Mouse (Mus musculus) layer of hippocampus, postnatal 25 days (tissue): ENCODE measurements at regions not wholly inside any gene's neighbourhood (a gene's known extent, or its start where the extent isn't known, plus 50 kb on each side); places are given as distances from the start of the nearest gene placed in this dataset.

Experiments used
- DNase-seq, 2 experiments: peaks; one replicate each; pipeline ENCODE4 v3.0.0; 2022; ENCODE audit warnings: mixed read lengths in 2 of 2, low spot score in 1 of 2; ENCODE audit errors: extremely low spot score in 1 of 2

DNA sequence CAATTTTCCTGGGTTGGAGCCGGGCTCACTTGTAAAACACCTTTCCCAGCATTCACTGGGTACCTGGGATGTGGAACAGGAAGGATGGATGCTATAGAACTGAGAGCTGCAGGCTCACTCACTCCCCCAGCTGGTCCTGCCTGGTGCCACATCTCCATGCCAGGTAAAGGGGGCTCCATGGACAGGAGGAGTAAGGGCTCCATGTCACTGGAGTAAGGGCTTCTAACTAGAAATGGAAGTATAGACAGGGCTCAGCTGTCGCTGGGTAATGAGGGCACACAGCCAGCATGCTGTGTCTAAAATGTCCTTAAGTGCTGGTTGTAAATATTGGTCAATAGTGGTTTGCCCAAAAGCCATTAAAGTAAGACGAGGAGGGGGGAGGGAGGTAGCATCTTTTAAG lies 99.4 kb upstream of the Gpr12 start:
- no peak for DNase-seq

DNA sequence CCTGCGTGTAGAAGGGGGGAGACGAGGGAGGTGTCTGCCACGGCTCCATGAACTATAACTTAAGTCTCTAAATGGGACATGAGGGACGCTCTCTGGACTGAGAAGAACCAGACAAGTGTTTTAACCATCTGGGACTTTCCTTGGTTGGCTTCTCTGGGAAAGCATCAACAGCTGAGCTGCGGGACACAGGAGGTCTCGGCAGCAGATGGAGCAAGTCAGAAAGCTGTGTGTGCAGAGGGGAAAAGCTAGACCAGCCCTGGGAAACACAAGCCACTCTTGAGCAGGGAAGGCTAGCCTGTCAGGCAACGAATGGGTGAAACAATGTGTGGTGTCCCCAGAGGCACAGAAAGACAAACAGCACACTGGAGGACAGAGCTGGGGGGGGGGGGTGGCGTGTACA lies 98.5 kb upstream of the Gpr12 start:
- no peak for DNase-seq

DNA sequence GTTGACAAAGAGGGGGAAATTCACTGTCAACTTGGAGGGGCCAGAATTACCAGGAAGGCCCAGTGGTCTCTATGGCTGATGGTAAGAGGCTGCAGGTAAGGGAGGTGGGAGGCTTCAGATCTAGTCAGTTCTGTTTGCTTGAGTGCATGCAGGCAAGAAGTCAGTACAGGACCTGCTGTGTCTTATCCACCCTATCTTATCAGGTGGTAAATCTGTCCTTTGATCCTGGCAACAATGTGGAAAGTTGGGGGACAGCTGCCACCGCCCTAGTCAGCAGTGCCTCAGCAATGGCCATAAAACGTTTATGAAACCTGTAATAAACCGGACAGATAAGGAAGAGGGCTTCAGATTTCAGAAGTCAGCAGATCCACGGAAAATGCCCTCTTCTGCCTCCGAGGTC lies 97.9 kb upstream of the Gpr12 start:
- DNase-seq, result no peak

DNA sequence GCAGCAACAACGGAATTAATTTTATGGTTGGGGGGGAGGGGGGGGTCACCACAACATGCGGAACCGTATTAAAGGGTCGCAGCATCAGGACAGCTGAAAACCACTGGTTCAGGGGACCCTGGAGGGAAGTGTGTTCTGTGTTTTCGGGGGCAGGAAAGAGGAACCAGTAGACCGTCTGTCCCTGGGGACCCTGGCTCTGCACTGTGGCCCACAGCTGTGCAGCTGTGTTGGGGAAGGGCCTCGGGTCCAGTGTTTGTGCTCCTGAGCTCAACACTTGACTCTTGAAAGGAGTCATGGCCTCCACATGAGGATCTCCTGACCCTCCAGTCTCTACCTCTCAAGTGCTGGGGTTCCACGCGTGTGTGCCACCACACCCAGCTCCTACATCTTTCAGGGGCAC lies 96.5 kb upstream of the Gpr12 start:
- DNase-seq, result no peak

DNA sequence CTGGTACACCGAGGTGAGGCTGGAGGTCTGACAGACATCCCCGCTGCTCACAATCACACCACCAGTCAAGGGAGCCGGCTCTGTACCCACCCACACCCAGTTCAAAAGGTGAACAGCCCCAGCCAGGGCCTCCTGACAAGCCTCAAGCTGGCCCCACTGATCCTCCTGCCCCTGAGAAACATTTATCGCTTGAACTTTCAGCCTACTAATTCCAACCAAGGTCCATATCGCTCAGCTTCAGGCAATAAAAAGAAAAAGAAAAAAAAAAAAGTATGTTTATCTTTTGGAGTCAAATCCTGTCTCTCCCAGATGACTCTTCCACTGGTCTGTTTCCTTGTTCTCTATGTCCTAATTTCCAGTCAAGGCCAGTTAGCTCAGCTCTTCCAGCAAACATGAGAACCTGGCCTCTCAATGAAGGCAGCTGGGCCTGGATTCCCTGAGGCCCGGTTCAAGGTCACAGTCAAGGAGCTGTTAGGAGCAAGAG lies 94.2 kb upstream of the Gpr12 start:
- DNase-seq, result no peak

DNA sequence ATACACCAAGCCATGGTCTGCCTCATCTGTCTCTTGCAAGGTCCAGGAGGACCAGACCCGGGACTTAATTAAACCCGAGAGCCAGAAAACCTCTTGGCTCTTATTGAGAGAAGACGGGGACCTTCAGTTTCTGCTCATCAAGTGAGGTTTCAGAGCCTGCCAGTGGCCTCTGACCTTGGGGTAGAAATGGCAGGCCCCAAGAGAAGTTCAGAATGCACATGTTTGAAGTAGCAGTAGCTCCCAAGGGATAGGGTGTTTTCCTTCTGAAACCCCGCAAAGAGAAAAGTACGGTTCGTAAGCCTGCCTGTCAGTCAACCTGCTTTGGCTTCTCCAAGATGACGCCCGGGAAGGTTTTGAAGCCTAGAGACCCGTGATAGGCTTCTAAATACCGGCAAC lies 93.7 kb upstream of the Gpr12 start:
- no peak for DNase-seq

DNA sequence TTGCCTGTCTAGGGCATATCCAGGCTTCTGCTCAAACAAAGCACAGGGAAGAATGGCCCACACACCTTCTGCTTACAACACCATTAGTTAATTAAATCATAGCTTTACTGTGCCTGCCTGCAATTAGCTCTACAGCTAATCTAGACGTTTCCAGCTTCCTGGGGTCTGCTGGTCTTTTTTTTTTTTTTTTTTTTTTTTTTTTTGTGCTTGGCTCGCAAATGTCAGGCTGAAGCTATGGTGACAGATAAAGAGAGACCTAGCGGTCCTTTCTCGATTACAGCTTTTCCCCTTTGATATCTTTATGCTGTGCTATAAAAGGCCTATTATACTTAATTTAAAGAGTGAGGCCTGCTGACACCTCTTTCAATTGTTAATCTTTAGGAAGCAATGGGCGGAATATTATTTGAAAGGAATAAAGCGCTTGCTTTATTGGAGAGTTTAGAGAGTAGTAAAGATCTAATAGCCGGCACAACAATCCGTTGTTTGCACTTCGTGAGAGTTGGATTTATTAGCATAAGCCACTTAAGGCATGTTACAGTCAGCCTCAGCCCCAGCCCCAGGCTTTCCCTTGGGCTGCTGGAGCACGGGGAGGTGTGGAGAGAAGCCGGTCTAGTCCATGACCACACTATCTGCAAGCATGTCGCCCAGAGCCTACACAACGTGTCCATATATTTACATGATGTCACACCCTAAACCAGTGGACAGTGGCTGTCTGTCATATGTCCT lies 93.2 kb upstream of the Gpr12 start:
- no peak for DNase-seq

DNA sequence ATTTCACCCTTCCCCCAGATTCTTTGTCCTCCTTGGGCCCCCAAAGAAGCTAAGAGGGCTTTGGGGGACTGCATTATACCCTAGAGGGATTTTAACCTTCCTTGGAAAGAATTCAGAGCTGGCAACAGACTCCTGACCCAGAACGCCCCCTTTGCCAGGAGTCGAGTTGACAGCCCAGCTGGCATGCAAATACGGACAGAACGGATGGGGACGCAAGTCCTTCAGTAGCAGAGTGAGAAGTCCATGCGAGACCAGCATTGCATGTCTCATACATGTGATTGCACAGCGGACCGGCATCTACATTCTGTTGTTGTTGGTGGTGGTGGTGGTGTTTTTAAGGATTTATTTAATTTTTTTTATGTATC lies 92.1 kb upstream of the Gpr12 start:
- DNase-seq, result no peak

DNA sequence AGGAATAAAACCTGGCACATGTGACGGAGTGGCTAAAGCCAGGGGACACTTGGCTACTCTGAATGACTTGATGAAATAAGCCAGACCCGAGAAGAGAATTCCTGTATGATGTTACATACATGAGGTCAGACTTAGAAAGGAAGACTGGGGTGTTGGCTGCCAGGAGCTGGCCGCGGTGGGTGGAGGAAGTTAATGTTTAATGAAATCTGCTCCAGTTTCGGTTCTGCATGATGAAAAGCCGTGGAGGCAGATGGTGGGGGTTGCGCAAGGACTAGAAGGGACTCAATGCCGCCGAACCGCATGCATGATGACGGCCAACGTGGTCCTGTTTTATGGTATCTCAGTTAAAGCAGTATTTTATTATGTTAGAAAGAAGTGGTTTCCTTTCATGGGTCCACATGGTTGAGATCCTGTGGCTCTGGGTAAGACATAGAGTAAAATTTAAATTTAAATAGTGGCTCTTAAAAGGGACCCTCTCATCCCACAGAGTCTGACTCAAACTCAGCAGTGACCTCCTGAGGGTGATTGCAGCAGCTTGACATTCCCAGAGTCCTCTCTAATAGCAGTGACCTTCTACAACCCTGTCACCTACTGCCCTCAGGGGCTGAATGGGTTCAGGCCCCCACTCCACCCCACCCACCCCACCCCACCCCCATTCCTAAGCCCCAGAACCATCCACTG lies 91.6 kb upstream of the Gpr12 start:
- no peak for DNase-seq

DNA sequence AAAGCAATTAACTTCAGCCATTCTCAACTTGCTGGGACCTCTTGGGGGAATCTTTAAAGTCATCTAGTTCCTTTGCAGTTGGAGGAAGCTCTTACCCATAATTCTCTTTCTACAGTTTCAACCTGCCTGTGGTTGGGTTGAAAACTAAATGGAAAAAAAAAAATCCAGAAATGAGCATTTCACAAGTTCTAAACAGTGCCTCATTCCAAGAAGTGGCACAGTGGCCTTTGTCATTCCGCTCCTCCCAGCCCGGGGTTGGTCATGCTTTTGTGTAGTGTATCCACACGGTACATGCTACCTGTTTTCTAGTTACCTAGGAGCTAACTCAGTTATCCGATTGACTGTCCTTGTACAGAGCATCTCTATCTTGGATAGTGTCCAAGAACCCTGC lies 90.8 kb upstream of the Gpr12 start:
- DNase-seq, result no peak

DNA sequence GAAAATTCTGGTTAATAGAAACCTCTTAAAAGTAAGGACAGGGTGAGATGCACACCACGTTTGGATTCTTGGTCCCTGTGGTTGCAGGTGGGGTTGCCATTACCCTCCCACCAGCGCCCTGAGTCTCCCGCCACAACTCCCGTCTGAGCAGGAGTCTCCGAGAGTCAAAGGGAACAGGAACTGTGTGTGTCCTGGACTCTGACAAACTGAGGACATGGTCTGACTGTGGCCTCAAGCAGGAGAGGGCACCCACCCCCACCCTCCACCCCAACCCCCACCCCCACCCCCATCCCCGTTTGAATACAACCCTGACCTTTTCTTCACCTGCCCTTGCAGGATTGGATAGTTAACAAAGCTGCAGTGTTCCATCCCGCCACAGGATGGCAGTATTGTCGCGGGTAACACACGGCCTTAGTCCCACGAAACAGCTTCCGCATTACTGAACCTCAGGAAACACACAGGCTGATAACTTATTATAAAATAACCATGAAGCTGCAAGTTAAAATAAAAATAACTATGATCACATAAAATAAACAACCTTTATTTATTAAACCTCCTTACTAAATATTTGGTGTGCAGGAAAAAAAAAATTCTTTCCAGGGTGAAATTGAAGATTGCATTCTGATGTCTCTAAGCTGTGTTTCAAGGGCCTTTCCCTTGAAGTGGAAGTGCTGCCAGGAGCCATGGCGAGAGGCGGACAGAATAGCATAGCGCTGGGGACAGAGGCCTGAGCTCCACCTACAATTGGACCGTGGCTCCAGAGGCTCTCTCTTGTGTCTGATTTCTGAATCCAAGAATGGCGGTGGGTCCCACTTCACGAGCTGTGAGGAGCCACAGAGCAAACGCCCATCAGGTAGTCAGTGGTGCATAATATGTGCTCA lies 90.2 kb upstream of the Gpr12 start:
- DNase-seq, result peak; percentile 57 to 78

DNA sequence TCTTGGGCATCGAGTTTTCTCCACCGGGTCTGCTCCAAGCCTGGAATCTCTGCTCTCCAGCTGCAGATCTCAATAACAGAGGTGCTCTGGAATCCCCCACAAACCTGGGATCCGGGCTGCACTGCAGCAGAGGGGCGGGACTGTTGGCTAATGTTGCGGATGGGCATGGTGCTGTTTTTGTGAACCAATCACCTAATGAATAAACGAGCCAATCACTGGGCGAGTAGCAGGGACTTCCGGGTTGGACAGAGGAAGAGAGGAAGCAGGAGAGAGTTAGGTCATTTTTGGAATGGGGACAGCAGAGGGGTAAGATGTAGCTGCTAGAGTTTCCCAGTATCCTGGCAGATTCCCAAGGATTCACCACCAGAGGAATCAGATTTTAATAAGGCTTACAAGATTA lies 76.7 kb upstream of the Gpr12 start:
- DNase-seq, result no peak

DNA sequence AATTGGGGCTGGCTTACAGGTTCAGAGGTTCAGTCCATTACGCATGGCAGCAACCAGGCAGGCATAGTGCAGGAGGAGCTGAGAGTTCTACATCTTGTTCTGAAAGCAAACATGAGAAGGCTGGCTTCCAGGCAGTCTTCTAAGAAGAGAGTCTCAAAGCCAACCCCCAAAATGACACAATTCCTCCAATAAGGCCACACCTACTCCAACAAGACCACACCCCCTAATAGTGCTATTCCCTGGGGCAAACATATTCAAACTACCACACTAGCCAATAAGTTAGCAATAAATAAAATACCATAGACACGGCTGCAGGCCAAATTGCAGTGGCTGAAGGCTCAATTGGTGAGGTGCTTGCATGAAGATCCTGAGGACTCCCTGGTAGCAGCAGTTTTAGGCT lies 72.2 kb upstream of the Gpr12 start:
- no peak for DNase-seq

DNA sequence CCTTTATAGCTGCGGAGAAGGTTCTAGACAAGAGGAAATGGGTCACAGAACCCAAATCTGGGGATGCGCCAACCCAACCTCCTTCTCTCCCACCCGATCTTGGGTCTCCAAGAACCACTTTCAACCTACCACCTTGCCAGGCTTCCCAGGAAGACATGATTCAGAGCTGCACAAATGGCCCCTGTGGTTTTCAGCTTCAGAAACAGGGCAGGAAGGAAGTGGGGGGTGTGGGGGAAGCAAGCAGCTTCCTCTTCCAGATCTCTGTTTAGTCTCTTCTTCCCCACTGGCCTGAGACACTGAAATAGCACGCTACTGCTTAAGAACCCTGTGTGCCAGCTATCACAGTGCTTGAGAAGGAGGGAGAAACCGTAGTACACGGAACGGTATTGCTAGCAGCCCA lies 70.4 kb upstream of the Gpr12 start:
- DNase-seq, result no peak

DNA sequence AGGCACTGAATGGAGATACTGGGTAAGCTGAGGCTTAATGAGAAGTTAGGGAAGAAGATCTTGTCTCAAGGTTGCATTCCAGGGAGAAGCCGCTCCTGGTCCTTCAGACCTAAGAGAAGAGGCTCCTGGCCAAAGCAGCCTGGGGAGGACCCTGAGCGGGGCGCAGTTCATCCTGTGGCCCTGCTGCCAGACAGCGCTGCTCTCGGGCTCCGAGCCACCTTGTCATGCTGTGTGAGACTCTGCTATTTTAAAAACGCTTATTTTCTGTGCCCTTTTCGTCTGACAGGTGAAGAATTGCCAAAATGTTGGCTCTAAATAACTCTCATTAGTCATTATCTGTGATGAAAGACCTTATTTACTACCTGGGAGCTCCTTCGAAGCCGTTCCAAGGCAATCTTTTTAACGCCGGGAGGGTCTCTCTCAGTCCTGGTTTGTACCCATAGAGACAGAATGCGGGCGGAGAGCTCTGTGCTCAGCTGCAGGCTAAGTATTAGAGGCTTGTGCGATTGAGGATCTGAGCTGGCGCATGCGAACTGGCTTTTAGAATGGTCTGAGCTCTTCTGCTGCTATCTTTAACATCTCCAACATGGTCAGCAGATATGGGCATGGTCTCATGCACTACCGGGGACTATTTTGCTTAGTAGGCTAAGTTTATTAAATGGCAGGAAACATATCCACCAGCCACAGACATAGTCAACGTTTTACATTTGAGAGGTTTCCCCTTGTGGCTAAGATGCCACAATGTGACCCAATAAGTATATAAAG lies 68.8 kb upstream of the Gpr12 start:
- no peak for DNase-seq

DNA sequence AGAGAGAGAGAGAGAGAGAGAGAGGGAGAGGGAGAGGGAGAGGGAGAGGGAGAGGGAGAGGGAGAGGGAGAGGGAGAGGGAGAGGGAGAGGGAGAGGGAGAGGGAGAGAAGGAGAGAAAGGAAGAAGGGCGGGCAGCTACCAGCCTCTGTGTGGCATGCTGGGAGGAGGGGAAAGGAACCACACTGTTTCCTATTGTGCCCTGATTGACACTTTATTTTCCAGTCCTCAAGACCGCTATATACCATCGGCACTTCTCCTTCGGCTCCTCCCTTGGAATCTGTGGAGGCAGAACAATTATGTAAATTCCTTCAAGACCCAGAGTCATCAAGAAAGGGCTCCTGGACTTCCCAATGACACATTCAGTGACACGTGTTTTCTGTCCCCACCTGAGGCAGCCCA lies 67.8 kb upstream of the Gpr12 start:
- no peak for DNase-seq

DNA sequence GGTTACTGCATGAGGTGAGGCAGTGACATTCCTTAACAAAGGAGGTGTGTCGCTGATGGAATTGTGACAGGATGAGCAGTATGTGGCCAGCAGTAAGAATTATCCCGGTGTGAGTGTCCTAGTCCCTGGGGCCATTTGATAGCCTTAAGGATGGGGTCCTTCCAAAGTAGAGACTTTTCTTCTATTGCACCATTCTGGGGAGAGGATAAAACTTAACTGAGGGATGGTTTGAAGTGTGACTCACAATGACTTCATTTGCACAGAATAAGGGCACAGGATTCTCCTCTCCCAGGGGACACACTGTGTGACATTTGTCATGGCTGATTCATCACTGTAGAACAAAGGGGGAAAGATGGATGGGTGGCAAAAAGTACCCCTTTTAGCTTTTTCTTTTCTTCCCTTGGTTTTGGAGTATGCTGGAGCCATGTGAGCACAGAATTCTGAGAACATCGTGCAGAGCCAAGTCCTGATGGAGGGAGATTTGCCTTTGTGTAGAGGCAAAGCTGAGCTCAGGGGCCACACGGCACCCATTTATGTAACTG lies 63.6 kb upstream of the Gpr12 start:
- no peak for DNase-seq

DNA sequence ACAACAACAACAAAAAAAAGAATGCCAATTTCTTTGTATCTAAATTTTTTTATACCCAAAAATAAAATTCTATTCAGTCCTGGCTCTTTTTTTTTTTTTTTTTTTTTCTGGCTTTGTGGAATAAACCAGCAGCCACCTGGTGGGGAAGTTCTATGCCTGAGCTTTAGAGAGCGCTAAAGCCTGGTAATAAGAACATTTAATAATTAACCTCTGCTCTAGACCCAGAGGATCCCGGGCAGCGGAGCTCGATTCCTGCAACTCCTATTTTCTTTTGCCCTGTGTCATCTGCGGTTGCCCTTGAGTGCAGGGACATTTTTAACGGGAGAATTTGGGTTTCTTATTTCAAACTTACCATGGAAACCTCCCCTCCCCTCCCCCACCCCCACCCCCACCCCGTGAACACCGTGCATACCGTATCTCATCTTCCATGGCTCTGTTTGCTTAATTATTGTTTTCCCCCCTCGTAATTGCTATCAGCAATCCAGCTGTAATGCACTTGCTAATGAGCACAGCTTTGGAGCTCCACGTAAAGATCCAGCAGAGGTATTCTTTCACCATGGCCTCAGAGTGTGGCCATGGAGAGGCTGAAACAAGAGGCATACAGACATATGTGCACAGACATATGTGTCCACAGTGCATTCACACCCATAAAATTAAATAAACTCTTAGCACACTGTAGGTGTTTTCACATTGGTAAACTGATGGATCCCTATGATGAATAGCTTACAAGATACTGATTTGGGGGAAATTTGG lies 62.8 kb upstream of the Gpr12 start:
- no peak for DNase-seq

DNA sequence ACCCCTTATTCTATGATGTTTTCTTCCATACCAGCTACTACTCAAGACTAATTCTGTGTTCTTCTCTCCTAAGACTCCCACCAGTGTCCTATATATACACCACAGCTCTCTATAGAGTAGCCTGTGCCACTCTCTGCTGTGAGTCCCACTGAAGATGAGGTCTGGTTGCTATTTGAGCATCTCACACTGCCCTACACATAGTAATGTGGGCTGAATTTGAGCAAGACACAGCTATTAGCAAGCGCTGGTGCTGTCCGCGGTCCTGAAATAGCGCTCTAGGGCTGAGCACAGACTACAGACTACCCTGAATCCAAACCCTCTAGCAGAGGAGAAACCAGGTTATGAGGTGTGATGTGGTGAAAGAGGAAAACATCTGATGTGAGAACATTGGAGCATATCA lies 59.5 kb upstream of the Gpr12 start:
- peak in 1 of 2 experiments; percentile 50 for DNase-seq

DNA sequence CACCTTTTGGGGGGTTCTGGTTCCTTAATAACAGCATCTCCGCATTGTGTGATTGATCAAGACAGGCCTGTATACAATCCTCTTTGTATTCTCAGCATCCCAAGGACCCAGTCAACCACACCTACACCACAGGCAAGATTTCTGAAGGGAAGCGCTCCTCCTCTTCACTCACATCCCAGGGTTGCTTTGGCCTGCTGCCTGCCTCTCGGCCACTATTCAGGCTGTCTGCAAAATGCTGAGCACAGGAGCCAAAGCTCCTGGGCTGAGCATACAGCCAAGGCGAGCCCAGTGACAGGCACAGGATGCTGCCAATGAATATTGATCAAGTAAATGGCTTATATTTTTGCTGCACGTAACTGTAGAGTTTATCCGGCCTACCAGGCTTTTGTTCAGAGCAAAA lies 56.9 kb upstream of the Gpr12 start:
- DNase-seq, result no peak
